Mouse (Mus musculus): Measurements from ENCODE around the gene Pacs2. TPM values are rescaled to one million over a fixed set of nuclear protein-coding genes. Genes with fewer than 3 reads are reported as not detected.

Gene Pacs2
- total RNA-seq, 2 experiments from 2014 or later: 86.6 to 97.6 TPM

GRCm38 (mm10) chr12:113035093-113035492 lies 20.8 kb downstream of the Pacs2 start:
- no peak for DNase-seq (ENCODE audit: low spot score in 2 of 2)
- intact Hi-C loops (cut with DNase I): no loop called here

GRCm38 (mm10) chr12:113036996-113037395 lies 22.7 kb downstream of the Pacs2 start:
- intact Hi-C loops (cut with DNase I): no loop called here
- DNase-seq (ENCODE audit: low spot score in 2 of 2): no peak

DNA sequence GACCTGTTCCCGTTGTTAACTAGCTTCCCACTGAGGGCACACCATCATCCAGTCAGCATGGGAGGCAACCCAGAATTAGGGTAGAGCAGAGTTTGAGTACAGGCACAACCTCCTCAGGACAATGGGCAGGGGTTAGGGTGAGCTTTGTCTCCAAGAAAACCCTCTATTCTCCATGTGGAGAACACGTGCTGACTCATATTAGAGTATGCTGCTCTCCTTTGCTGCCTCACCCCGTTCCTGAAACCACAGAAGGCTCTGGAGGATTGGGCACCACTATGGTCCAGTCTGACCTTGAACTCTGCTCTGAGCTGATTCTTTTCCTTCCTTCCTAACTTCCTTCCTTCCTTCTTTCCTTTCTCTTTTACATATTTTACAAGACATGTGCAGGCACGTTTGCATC lies 24.1 kb downstream of the Pacs2 start:
- intact Hi-C loops (cut with DNase I): no loop called here

DNA sequence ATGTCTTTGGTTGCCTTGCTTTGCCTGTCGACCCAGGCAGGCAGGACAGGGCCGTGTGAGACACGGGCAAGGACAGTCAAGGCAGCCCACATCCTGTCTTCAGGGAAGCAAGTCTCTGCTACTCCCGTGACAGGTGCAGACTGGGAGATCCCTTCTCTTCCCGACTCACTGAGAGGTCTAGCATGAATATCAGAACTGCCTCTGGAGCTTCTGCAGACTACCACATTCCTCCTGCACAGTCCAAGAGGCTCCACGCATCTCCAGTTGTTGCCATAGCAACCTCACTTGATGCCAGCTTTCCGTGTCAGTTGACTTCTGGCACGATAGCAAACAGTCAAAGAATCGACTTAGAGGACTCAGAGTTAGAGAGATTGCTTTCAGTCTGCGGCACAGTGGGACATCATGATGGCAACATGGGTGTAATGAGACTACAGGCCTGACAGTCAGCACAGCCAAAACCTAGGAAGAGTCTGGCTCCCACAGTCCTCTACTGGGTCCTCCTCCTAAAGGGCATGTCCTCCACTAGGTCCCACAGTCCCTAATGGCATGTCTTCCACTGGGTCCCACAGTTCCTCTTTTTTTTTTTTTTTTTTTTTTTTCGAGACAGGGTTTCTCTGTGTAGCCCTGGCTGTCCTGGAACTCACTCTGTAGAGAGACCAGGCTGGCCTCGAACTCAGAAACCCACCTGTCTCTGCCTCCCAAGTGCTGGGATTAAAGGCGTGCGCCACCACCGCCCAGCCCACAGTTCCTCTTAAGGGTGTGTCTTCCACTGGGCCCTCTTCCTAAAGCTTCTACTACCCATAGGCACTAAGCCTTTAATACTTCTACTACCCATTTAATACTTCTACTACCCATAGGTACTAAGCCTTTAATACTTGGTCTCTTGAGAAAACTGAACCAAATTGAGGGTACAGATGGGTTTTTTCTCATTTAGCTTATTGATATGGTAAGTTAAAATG lies 27.5 kb downstream of the Pacs2 start:
- intact Hi-C loops (cut with DNase I): no loop called here
- DNase-seq (ENCODE audit: low spot score in 2 of 2): peak; percentile 74 to 88

More for the DNA sequence above, 24.1 kb downstream of the Pacs2 start:
- no peak for DNase-seq (ENCODE audit: low spot score in 2 of 2)

- no peak for DNase-seq (ENCODE audit: low spot score in 2 of 2)
- intact Hi-C loops (cut with DNase I): no loop called here
These were observed 28.2 kb downstream of the Pacs2 start for GRCm38 (mm10) chr12:113042543-113042942.

GRCm38 (mm10) chr12:113044916-113045677 lies 30.8 kb downstream of the Pacs2 start:
- intact Hi-C loops (cut with DNase I): no loop called here

GRCm38 (mm10) chr12:113046861-113047260 lies 32.6 kb downstream of the Pacs2 start:
- DNase-seq (ENCODE audit: low spot score in 2 of 2): no peak
- intact Hi-C loops (cut with DNase I): loop anchor here (2.0 kb wide), 1 partner anchor 42 kb away; no protein-coding TSS in a partner anchor

More at GRCm38 (mm10) chr12:113044916-113045677, 30.8 kb downstream of the Pacs2 start:
- peak; percentile 37 to 43 for DNase-seq (ENCODE audit: low spot score in 2 of 2)

- intact Hi-C loops (cut with DNase I): no loop called here
- DNase-seq (ENCODE audit: low spot score in 2 of 2): peak in 1 of 2 experiments; percentile 15
These were observed 33.8 kb downstream of the Pacs2 start for GRCm38 (mm10) chr12:113048103-113048502.

DNA sequence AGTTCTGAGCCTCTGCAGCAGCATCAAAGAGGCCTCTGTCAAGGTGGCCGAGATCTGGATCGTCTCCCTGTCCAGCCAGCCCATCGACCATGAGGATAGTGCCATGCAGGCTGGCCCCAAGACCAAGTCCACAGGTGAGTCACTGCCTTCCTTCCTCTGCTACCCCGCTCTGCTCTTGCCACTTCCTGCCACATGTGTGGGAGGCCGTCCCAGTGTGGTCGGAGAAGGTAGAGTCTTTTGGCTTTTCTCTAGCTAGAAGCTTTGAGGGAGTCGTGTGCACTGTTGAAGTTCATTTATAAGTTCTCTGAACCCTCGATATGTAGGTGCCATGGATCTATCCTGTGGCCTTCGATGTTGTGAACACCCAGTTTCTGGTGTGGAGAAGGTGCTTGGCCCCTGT lies 35.5 kb downstream of the Pacs2 start:
- DNase-seq (ENCODE audit: low spot score in 2 of 2): no peak
- intact Hi-C loops (cut with DNase I): no loop called here

- no peak for DNase-seq (ENCODE audit: low spot score in 2 of 2)
- intact Hi-C loops (cut with DNase I): no loop called here
These were observed 36.4 kb downstream of the Pacs2 start for GRCm38 (mm10) chr12:113050671-113051070.

- no peak for DNase-seq (ENCODE audit: low spot score in 2 of 2)
- intact Hi-C loops (cut with DNase I): no loop called here
These were observed 37.5 kb downstream of the Pacs2 start for GRCm38 (mm10) chr12:113051628-113052403.

DNA sequence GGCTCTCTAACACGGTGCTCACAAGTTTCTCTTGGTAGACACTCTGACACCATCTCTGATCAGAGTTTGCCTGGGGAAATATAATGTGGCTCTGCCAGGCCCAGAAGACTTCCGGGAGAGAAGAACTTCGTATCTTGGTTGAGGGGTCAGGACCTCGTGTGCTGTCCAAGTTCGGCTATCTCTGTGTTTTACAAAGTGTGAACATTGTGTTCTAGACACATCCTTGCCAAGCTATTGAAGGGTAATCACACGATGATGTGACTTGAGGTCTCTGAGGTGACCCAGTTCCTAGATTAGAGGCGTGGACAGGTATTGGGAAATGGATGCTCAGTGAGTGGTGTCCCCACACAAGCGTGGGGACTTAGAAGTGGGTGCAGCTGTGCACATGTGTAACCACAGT lies 41.8 kb downstream of the Pacs2 start:
- no peak for DNase-seq (ENCODE audit: low spot score in 2 of 2)
- intact Hi-C loops (cut with DNase I): no loop called here

DNA sequence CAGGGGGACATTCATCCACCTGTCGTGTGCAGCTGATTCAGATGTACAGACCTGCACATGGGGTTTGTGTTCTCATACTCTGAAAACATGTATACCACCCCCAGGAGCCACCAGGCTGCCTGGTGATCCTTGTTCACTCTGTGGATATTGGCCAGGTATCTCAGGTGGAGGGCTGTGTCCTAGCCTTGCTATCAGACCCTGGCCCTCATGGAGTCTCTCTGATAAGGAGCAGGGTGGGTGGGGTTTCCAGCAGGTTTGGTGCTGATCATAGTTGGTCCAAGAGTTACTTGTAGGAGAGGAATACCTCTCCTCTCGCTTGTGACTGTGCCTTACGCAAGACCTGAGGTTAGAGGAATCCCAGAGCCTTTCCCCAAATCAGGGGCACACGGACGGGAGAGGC lies 45.9 kb downstream of the Pacs2 start:
- no peak for DNase-seq (ENCODE audit: low spot score in 2 of 2)
- intact Hi-C loops (cut with DNase I): no loop called here

GRCm38 (mm10) chr12:113061606-113062005 lies 47.3 kb downstream of the Pacs2 start:
- intact Hi-C loops (cut with DNase I): no loop called here
- no peak for DNase-seq (ENCODE audit: low spot score in 2 of 2)

DNA sequence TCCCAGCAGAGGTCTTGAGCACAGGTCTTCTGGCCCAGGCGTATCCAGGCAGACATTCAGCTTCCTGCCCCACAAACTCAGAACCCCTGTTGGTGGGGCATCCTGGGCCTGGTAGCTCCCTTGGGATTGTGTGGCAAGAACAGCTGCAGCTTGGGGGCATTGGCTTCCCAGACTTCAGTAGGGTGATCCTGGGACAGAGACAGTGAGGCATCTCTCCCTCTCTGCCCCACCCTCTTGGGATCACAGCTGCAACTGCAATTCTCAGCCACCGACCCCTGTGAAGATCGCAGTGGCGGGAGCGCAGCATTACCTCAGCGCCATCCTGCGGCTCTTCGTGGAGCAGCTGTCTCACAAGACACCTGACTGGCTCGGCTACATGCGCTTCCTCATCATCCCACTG lies 47.9 kb downstream of the Pacs2 start:
- DNase-seq (ENCODE audit: low spot score in 2 of 2): no peak
- intact Hi-C loops (cut with DNase I): no loop called here

DNA sequence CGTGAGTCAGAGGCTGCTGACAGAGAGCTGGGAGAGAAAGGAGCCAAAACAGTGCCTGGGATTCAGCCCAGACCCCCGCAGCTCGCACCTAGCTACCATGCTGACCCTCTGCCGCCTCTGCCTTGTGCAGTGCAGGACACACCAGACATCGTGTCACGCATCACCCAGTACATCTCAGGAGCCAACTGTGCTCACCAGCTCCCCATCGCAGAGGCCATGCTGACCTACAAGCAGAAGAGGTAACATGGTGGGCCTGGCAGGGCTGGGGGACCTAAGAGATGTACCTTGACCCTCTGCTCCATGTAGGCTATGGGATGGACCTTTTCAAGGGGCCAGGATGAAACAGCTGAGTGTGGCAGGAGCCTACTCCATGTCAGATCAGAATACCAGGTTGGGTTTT lies 49.4 kb downstream of the Pacs2 start:
- intact Hi-C loops (cut with DNase I): no loop called here

GRCm38 (mm10) chr12:113068002-113068401 lies 53.7 kb downstream of the Pacs2 start:
- intact Hi-C loops (cut with DNase I): no loop called here
- no peak for DNase-seq (ENCODE audit: low spot score in 2 of 2)

More for the DNA sequence above, 49.4 kb downstream of the Pacs2 start:
- DNase-seq (ENCODE audit: low spot score in 2 of 2): no peak

DNA sequence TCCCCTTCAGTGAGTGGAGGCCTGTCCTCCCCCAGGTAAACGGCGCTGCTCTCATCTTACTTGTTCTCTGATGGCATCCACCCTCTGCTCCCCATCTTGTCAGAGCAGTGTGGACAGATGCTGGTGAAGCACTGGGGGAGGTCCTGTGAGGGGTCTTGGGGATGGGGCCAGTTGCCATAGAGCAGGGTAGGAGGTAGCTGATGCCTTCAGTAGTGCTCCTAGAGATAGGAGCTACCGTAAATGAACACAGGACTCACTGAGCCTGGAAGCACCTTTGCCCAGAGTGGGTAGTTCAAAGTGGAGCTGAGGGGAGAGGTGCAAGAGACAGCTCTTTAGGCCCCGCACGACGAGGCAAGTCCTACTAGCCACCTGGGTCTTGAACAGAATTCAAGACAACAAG lies 55.1 kb downstream of the Pacs2 start:
- no peak for DNase-seq (ENCODE audit: low spot score in 2 of 2)
- intact Hi-C loops (cut with DNase I): no loop called here

DNA sequence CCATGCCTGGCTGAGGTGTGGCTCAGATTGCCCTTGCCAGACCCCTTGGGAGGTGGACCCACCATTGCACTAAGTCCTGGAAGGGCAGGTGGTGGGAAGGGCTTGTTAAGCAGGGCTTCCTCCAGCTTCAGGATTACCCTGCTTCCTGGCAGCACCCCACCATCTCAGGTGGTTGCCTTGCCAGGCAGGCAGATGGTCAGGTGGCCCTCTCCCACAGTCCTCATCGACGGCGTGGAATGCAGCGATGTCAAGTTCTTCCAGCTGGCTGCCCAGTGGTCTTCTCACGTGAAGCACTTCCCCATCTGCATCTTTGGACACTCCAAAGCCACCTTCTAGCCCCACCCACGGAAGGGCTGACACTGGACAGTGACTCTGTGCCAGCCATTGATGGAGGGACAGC lies 57.0 kb downstream of the Pacs2 start:
- no peak for DNase-seq (ENCODE audit: low spot score in 2 of 2)
- intact Hi-C loops (cut with DNase I): no loop called here

- intact Hi-C loops (cut with DNase I): no loop called here
These were observed 57.5 kb downstream of the Pacs2 start for GRCm38 (mm10) chr12:113071827-113072226.

More at GRCm38 (mm10) chr12:113071827-113072226, 57.5 kb downstream of the Pacs2 start:
- no peak for DNase-seq (ENCODE audit: low spot score in 2 of 2)

Data from left cerebral cortex, postnatal 14 days (tissue).